Mouse (Mus musculus) right cerebral cortex, adult 2 months (tissue): Measurements from ENCODE around the gene Cct5.

Experiments used
- DNase-seq, 2 experiments: peaks; one replicate each; pipeline ENCODE4 v3.0.0; 2021 to 2022; ENCODE audit warnings: low spot score in 2 of 2

Cct5 gene

DNA sequence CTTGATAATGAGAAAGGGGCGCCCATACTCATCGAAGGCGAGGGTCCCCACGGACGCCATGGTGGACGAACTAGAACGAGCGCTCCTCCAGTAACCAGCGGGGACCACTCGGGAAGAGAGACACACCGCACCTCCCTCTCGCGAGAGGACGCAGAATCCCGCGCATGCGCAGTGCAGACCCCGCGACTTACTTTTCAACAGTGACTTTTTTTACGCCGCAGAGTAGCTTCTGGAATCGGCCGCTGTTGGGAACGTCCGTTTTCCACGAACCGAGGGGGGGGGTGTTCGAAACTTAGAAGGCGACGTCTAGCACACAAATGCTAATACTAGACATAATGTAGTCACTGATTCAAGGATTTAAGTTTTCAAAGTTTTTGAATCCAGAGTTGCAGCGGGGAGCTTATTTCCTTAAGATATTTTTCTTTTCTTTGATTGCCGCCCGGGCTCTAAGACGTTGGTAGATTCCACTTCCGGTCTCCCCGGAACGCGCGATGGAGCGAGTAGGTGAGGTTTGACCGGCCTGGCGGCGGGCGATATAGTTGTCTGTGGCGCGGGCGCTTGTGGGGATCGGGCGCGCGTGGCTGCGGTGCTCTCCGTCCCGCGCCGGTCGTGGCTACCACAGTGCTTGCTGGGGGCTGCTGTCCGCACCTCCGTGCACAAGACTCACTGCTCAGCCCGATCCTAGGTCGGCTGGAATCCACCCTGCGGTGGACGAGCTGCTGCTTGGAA, at the start of gene Cct5, which contains the start of gene Fam173b:
TSS of gene Cct5 (minus strand) at position 159 of the 729 bp plus-strand sequence.
TSS of gene Fam173b (plus strand) at position 207 of the 729 bp plus-strand sequence.
- DNase-seq, result peak; percentile 99

DNA sequence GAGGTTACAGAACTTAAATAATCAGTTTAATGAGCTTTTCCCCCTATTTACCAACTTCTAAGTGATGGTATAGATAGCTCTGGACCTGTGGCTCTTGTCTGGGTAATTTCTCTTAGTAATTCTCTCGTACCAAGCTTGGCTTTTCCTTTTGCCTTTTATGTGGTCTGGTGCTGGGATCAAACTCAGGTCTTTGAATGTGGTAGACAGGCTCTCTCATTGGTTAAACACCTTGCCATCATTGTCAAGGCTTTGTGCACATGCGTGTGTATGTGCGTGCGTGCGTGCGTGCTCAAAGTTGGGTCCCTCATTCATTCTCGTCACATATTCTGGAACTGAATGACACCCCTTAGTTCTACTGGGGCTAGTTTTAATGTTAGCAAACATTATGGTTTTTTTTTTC, 49.2 kb upstream of the Cct5 start:
- DNase-seq, result no peak

DNA sequence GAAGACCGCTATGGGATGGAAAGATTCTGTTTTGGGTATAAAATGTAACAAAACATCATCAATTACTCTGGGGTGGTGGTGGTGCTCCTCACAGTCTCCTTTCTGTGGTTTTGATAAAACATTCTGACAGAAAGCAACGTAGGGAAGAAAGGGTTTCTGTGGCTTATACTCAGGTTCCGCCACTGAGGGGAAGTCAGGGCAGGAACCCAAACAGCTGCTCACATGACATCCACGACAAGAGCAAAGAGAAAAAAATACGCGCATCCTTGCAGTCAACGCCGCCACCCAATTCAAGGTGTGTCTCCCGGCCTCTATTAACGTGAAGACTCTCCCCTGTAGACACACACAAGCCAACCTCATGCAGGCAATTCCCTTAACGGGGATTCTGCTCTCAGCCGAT, 48.1 kb upstream of the Cct5 start:
- no peak for DNase-seq

DNA sequence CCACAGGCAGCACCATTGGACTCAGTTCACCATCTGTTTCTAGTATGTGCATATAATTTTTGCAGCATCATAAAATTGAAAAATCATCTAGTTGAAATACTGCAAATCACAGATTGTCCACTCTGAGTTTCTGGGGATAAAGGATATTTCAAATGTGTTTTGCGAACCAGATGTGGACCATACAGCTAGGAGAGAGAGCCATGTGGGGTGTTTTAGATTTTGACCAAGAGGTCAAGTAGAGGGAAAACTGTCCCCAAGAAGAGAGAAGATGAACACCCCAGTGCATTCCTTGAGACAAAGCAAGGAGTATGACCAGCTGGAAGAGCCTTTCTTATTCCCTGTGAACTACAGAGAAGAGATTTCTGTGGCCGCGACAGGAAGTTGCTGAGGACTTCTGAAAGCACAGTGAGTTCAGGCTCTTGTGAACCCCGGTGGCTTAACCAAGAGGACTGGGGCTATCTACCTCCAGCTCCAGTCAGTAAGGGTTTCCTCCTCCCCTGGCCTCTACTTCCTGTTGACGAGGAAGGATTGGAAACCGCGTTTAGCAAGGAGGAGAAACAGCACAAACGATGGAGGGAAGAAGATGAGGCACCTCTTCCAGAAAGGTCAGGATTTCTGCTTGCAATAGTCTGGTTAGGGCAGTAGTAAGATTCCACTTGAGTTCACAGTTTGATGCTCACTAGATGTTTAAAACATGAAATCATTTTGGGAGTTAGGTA, 46.4 kb upstream of the Cct5 start:
- no peak for DNase-seq

DNA sequence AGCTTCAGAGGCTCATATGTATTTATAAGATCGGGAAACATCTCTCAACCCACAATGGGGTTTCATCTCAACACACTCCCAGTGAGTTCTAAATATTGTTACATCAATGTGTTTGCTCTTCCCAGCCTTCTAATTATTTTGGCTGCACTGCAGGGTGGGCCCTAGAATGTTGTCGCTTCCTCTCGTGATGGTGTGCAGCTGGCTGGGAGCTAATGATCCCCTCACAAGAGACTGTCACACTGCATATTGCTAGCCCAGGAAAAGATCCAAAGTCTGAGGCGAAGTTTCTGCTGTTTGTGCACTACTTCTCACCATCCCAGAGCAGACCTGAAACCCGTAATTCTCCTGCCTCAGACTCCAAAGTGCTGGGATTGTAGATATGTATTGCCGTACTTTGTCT, 45.6 kb upstream of the Cct5 start:
- DNase-seq, result no peak

DNA sequence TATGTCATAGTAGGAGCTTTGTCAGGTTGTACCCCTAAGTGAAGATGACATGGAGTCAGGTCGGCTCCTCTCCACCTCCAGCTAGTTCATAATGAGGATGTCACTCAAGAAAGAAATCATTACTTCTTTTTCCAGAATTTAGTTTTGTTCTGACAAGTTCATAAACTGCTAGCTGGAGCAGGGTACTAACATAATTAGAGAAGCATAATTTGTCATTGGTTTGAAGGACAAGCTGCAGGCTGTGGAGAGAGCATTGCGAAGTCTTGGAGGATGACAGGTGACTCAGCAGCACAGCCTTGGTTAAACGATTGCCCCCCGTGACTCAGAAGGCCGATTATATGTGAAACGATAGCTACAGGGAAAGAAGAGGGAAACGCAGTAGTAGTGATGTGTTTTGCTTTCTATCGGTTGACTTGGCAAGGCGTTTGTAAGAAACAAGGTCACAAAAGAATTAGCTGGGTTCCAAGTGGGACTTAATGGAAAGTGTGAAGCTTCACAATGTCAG, 34.5 kb upstream of the Cct5 start:
- no peak for DNase-seq

DNA sequence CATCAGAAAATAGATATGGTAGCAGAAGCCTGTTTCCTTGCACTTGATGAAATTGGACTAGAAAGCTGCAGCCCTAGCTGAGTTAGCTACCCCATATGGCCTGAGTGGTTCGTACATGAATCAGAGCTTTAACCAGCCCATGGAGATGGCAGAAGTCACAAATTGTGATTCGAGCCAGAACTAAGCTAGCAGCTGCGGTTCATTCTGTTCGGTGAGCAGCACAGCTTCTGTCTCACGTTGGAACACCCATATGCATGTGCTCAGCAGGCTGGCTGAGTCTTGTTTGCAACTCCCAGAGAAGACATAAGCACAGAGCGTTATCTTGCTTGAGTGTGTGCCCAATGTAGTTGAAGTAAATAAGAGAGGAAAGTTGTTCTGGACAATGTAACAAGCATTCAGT, 33.0 kb upstream of the Cct5 start:
- peak; percentile 19 to 47 for DNase-seq

DNA sequence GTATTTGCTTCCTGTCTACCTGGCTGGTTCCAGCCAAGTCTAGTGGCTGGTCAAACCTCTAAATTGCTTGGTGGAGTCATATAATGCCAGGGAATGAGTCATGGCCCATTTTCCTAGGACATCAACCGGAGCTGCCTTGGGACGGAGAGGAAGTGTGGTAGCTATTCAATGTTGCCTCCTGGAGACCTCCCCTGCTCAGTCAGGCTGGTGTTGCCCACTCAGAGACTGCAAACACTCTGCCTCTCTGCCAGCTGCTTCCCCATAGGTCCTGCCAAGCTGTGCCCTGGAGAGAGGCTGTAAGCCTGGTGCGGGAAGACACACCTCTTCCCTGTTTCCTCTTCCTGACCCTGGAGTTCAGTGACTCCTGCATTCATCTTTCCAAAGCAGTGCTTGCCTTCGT, 30.9 kb upstream of the Cct5 start:
- DNase-seq, result no peak

DNA sequence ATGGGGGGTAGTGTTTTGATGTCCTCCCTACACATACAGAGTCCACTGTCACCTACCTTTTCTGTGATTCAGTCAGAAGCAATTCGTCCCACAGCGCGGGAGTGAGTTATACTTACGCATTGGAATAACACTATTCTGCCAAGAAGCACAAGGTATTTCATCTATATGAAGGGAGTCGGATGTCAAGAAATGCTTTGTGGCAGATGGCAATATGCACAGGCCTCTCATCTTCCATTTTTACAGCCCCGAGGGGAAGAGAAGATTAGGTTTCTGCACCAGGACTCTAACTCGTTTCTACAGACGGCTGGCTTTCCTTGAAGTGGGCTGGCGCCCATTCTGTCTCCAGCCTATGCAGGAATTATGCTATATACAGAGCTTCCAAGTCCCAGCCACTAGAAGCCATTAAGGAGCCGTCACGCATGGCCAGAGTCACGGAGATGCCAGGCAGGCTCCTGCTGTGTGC, 29.8 kb upstream of the Cct5 start:
- DNase-seq, result no peak

DNA sequence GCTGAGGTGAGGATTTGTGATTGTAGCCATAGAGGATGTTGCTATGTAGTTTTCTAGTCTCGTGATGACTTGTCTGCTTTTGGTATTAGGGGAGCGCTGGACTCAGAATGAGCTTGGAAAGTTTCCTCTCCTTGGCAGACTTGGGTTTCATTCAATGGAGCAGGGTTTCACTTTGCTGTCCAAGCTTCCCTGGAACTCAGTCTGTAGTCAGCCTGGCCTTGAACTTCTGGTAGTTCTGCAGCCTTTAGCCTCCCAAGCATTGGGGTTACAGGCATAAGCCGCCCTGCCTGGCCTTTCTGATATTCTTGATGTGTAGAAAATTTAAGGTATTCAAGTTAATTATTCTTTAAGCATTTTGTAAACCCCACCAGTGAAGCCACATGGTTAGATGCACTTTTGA, 28.0 kb upstream of the Cct5 start:
- DNase-seq, result no peak

DNA sequence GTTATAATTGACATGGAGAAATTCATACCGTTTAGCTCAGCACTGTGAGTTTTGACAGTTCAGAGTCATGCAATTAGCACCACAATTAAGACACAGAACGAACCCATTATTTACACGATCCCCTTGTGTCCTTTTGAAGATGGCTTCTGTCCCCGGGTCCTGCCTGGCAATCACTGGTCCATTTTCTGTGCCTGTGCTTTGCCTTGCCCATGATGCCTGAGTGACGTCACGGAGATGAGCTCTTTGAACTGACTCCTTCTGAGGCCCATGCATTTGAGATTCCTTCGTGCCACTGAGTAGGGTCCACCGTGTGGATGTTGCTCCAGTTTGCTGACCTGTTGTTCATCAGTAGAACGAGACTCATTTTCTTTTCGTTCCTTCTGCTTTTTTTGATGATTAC, 26.6 kb upstream of the Cct5 start:
- DNase-seq, result no peak

DNA sequence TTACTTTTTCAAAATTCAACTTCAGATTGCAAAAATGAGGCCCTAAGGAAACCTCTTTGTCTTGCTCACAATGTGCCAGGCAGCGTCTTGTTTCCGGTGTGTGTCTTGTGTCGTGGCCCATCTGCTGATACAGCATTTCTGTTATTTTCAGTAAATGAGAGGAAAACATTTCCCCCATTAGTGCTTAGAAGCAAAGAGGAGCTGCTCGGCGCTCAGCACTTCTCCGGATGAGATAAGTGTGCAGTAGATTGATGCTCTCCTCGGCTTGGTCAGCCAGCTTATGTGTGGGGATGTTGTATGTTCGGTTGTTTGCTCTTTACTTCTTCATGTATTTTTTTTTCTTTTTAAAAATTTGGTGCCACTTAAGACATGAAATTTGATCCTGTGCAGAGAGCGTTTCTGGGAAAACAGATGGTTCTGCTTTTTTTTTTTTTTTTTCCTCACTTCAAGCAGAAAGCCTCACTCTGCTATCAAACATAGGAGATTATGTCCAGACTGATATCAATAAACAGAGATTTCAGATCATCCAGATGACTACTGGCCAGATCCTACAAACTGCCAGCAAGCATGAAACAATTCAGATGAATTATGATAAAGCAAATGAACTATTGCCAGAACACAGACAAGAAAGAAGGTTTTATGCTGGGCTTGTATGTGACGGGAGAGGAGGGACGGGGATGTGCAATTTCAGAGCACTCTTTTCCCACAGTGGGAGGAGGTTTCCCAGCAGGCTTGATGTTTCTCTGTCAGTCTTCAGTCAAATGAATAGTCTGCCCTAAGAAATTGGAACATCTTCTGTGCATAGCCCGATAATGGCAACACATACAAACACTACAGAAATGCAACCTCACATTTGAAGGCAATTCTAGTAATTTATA, 25.9 kb upstream of the Cct5 start:
- DNase-seq, result no peak

DNA sequence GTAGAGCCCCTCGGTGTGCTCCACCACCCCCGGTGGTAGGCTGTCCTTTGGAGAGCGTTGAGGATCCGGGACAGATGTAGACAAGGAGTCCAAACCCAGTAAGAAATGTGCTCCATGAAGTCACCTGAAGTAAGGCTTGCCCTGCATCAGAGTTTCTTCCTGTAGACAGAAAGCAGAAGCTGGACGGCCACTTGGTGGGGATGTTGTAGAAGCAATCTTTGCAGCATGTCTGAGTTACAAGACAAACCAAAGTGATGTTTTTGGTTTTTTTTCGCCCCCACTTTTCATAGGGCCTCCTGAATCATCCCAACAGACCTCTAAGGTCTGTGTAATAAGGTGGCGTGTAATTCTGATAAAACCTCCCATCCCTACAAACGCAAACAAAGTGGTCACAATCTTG, 17.9 kb upstream of the Cct5 start:
- peak in 1 of 2 experiments; percentile 30 for DNase-seq

DNA sequence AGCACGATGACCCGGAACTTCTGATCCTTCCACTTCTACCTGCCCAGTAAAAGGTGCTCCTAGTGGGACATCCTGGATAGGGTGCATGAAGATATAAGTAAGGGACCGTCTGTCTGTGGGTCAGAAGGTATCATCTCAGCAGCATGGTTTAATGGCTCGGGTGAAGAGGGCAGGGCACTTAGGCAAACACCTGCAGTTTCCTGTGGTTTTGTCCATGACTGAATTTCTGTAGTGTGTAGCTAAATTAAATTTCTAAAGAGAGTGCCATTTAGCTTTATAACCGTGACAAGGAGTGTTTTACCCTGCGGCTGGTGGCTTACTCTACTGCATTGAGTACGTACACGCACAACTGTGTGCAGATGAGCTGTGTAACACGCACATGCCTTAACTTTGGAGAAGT, 15.7 kb upstream of the Cct5 start:
- no peak for DNase-seq

DNA sequence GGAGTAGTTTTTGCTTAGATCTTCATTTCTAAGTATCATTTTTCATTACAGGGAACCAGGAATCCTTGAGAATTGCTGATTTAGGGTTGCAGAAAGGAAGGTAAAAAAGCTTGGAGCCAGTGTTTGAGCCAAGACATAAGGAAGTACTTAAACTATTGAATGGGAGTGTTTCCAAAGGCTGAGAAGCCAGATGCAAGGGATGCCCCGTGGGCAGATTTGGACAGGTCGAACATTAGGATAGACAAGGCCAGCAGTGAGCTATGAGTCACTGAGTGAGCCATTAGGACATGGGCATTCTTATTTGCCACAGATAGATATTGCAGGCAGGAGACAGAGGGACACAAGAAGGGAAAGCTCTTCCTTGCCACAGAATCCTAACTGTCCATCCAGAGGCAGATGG, 13.1 kb upstream of the Cct5 start:
- no peak for DNase-seq

DNA sequence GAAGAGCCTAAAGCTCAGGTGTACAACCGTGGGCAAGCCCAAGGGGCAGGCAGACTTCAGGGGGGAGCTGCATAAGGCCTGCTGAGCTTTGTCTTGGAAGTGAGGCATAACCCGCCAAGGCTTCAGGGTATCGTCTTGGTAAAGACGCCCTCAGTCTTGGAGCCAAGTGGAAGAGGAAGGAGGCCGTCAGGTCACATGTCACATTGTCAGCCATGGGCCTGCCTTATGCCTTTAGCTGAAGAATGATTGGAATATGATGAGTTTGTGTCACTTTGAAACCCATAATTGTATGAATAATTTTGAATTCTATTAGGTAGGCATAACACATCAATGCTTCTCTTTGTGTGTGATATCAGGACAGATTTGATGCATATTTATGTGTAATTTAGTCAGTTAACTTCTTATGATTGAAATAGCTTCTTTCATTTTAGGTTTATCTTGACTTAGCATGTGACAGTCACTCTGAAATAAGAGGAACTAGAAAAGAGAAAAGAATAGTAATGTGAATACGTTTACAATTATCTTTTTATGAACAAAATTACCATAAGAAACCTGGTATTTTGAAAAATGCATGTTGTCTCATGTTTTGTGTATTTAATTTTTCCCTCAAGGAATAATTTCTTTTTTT, 12.3 kb upstream of the Cct5 start:
- DNase-seq, result no peak

DNA sequence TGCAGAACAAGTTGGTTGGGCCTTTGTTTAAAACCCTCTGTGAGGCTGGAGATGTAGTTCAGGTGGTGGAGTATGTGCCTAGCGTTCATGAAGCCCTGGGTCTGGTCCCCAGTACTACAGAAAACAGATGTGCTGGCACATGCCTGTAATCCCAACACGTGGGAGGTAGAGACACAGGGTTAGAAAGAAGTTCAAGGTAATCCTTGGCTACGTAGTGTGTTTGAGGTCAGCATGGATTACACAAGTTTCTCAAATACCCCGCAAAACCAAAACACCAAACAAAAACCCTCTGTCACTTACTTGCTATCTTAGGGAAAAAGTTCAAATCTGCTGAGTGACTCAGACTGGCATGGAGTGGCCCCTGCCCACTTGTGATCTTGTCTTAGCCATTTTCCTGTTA, 10.4 kb upstream of the Cct5 start:
- no peak for DNase-seq

DNA sequence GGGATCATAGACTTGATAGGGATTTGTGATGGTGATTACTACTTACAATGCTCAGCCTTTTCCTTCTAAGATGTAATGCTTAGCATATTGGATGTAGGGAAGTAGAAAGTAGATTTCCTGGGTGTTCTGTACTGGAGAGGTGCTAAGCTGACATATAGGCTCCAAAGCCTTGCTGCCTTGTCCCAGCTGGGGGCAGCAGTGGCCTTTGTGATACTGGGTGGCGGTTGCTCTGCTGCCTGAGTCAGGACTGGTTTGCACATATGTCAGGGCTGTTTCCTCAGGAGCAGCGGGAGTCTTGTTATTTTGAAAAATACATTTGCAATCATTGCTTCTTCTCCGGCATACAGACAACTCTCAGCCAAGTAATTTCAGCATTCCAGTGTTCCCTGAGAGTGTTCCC, 9.4 kb upstream of the Cct5 start:
- peak in 1 of 2 experiments; percentile 19 for DNase-seq

DNA sequence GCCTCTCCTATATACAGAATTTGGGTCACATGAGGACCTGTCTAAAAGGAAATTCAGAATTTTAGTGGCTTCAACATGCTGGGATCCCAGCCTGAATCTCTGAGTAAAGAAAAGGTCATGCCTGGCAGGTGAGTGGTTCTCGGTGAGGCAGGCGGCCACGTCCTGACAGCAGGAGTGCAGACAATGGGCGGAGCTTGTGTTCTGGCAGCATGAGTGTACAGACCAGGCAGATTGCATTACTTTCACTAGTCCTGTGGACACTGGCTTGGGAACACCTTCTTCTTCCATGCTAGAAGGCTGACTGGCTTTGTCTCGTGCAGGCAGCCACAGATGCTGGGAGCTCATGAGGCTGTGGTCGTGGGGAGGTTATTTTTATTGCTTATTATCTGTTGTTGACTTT, 5.2 kb upstream of the Cct5 start:
- DNase-seq, result no peak

DNA sequence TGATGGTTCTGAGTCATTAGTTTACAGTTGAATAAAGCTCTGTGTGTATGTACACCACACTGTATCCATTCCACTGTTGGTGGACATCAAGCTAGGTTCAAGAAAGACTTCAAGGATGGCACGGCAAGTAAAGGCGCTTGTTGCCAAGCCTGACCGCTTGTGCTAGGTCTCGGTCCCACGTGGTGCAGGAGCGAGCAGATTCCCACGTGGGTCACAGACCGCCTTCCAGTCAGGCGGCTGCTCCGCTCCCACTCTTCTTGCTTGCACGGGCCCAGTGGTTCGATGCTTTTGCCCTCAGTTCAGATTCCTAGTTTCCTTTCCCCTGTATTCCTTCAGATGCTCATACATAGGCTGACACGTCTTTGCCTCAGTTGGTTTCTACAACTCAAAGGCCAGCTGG, 1.5 kb upstream of the Cct5 start:
- no peak for DNase-seq

DNA sequence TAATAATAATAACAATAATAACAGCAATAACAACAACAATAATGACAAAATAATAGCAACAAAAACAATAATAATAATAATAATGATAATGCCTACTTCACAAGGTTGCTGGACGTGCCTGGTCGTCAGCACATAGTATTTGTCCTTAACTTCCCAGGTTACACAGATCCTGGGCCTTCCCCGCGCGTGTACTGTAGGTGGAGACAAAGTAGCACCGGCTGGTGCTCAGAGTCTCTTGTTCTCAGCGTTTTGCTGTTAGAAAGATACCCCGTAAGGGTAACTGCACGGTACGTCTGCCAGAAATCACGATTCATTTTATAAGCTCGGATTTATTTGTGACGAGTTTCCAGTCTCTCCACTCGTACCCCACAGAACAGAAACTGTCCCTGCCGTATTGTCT, 822 bp upstream of the Cct5 start:
- peak; percentile 58 to 72 for DNase-seq

DNA sequence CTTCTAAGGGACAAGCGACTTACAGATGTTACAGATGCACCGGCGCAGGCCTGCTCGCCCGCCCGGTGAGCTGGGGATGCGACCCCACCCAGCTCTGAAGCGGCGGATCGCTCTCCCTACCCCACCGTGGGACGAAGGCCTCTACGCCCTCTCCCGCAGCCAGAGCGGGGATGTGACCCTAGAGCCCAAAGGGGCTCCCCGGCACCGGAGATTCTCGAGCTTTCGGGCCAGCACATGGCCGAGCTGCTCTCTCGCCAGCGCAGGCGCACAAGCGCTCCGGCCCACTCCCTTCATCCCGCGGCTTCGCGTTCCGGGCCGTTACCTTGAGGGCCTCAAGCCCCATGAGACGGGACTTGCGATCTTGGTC, 342 bp downstream of the Cct5 start:
- no peak for DNase-seq
